Mouse (Mus musculus): ENCODE measurements around the gene Chd3.

Gene Chd3

GRCm38 (mm10) chr11:69390400-69391034 is 21.3 kb upstream of the Chd3 start:
- peak in 1 of 2 experiments; percentile 78 for DNase-seq (ENCODE audit: low spot score in 2 of 2)

- no peak for DNase-seq (ENCODE audit: low spot score in 2 of 2)
Observed at GRCm38 (mm10) chr11:69389531-69390399, 20.6 kb upstream of the Chd3 start.

GRCm38 (mm10) chr11:69388680-69389079 is 19.5 kb upstream of the Chd3 start:
- DNase-seq (ENCODE audit: low spot score in 2 of 2), result no peak

GRCm38 (mm10) chr11:69386758-69387157 is 17.6 kb upstream of the Chd3 start:
- no peak for DNase-seq (ENCODE audit: low spot score in 2 of 2)

- DNase-seq (ENCODE audit: low spot score in 2 of 2), result no peak
Observed at GRCm38 (mm10) chr11:69384979-69385378, 15.8 kb upstream of the Chd3 start.

GRCm38 (mm10) chr11:69382478-69383105 is 13.4 kb upstream of the Chd3 start:
- no peak for DNase-seq (ENCODE audit: low spot score in 2 of 2)

GRCm38 (mm10) chr11:69381356-69381755 is 12.2 kb upstream of the Chd3 start:
- no peak for DNase-seq (ENCODE audit: low spot score in 2 of 2)

GRCm38 (mm10) chr11:69379600-69379999 is 10.4 kb upstream of the Chd3 start:
- no peak for DNase-seq (ENCODE audit: low spot score in 2 of 2)

GRCm38 (mm10) chr11:69377766-69378165 is 8.6 kb upstream of the Chd3 start:
- no peak for DNase-seq (ENCODE audit: low spot score in 2 of 2)

- DNase-seq (ENCODE audit: low spot score in 2 of 2), result no peak
Observed at GRCm38 (mm10) chr11:69375646-69376045, 6.4 kb upstream of the Chd3 start.

- no peak for DNase-seq (ENCODE audit: low spot score in 2 of 2)
Observed at GRCm38 (mm10) chr11:69373223-69373965, 4.2 kb upstream of the Chd3 start.

GRCm38 (mm10) chr11:69372780-69373170 is 3.6 kb upstream of the Chd3 start:
- DNase-seq (ENCODE audit: low spot score in 2 of 2), result no peak

GRCm38 (mm10) chr11:69372056-69372779 is 3.0 kb upstream of the Chd3 start:
- no peak for DNase-seq (ENCODE audit: low spot score in 2 of 2)

GRCm38 (mm10) chr11:69371601-69372000 is 2.4 kb upstream of the Chd3 start:
- no peak for DNase-seq (ENCODE audit: low spot score in 2 of 2)

GRCm38 (mm10) chr11:69370817-69371215 is 1.6 kb upstream of the Chd3 start:
- no peak for DNase-seq (ENCODE audit: low spot score in 2 of 2)

- no peak for DNase-seq (ENCODE audit: low spot score in 2 of 2)
Observed at GRCm38 (mm10) chr11:69369990-69370816, 997 bp upstream of the Chd3 start.

- peak; percentile 22 to 41 for DNase-seq (ENCODE audit: low spot score in 2 of 2)
Observed at GRCm38 (mm10) chr11:69368356-69369214, 621 bp downstream of the Chd3 start.

- DNase-seq (ENCODE audit: low spot score in 2 of 2), result no peak
Observed at GRCm38 (mm10) chr11:69367616-69368355, 1.4 kb downstream of the Chd3 start.
